Mouse (Mus musculus) monocyte, adult 5-6 weeks (primary cell): ENCODE results near the gene Pkn1. TPM values are rescaled to one million over a fixed set of nuclear protein-coding genes. Genes with fewer than 3 reads are reported as not detected.
A peak's percentile ranks its signal among the peaks of the same experiment; 100 is the strongest.

Source experiments
- ATAC-seq: fragments of 153-309, 156-312 bp; replicated peaks from 2 replicates; pipeline ENCODE4 v1.8.0; 2017; ENCODE audit warnings: mild to moderate bottlenecking; ENCODE audit not compliant: low TSS enrichment, insufficient number of reproducible peaks, severe bottlenecking, poor library complexity, low FRiP score
- total RNA-seq: library from RNA; stranded (forward); fragments of 200-1000, 200-491, 200-594 nt; gene quantifications from 3 replicates; pipeline ENCODE4 v1.2.3, GENCODE M21; 2017

The Pkn1 gene
- total RNA-seq, 1 experiment from 2014 or later = 159 TPM

DNA sequence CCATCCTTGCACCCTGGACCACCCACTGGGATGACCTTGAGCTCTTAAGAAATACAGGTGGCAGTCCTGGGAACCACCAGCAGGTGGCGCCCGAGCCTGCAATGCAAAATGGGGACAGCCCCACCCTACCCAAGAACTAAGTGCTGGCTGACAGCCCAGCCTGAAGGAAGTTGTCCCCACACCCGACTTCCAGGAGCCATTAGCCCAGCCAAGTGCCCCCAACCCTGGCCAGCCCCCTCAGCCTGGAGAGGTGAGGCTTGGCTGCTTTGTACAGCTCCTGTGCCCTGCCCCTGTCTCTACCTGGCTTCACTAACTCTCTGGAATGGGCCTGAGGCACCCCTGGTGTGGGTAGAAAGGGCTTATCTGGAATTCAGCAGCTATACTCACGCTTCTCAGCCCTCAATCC is 36.6 kb downstream of the Pkn1 start:
- peak; percentile 65 for ATAC-seq

DNA sequence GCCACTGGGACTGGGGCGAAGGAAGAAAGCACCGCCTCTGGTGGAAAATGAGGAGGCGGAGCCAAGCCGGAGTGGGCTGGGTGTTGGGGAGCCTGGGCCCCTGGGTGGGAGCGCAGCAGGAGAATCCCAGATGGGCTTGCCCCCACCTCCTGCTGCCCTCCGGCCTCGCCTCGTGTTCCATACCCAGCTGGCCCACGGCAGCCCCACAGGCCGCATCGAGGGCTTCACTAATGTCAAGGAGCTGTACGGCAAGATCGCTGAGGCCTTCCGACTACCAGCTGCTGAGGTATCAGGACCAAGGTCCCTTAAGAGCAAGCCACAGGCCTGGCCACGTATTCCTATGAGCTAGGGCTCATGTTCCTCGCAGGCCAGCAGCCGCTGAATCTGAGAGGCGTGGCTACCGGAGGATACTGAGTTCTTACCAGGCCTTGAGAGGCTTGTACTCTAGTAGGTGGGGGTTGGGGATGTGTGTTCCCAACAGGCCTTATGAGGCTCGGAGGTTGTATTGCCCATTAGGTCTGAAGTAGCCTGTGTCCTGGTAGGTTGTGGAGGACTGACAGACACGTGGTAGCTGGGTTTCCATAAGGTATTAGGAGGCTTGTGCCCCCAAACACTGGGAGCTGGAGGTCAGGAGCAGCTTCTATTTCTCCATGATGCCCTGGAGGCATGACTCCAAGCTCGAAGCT is 37.8 kb downstream of the Pkn1 start:
- ATAC-seq = no peak

DNA sequence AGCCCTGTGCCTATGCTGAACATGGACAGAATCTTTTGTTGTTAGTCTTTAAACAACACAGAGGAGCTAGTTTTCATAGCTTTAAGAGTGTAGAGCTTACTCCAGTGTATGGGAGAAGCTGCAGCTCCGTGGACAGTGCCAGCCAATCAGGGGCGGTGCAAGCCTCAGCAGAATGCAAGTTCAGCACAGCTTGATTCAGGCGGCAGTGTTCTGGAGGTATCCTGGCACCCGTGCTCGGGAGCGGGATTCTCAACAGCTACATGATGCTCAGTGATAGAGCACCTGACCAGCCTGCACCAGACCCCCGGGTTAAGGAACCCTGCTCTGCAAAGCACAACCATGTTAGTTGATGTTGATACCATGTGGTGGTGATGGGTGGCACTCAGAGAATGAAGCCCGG is 38.4 kb downstream of the Pkn1 start:
- no peak for ATAC-seq

- ATAC-seq = no peak
These were observed 42.3 kb downstream of the Pkn1 start for GRCm38 (mm10) chr8:83656484-83657246.

DNA sequence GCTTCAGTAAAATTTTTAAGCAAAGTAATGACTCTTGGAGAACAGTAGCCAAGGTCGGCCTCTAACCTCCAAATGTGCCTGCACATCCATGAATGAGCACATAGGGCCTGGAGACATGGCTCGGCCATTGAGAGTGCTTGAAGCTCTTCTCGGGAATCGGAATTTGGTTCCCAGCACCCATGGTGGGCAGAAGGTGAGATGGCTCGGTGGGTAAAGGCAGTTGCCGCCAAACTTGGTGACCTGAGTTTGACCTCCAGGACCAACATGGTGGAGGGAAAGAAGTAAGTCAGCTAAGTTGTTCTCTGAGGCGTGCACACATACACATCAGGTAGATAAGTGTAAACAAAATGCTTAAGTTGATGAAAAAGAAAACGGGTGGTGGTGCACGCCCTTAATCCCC is 42.9 kb downstream of the Pkn1 start:
- no peak for ATAC-seq

DNA sequence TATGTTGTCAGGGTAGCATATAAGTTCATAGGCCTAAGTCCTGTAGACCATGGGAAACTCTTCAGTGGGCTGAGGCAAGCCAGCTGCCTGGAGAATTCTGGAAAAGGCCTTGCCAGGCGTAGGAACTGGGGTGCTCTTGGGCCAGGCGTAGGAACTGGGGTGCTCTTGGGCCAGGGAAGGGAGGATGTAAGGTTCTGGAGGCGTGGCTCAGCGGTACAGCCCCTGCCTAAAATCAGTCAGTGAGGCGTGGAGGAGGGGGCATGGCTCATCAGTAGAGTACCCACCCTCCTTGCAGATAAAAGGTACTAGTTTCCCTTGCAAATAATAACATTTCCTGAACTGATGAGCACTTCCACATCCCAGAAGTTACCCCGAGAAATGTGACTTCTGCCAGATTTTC is 44.3 kb downstream of the Pkn1 start:
- ATAC-seq = no peak

DNA sequence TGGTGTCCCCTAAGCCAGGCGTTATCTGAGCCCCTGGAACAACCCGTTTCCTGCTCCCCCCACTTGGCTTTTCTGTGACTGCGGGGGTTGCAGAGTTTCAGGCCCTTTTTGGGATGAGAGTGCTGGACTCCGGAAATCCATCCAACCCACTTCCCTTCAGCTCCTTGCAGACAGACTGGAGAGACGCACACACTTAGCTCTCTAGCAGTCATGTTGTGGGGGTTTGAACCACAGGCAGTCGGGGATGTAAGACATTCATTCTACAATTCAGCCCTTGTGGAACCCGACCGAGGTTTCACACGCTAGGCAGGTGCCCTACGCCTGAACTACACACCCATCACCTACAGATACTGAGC is 45.3 kb downstream of the Pkn1 start:
- ATAC-seq = no peak

DNA sequence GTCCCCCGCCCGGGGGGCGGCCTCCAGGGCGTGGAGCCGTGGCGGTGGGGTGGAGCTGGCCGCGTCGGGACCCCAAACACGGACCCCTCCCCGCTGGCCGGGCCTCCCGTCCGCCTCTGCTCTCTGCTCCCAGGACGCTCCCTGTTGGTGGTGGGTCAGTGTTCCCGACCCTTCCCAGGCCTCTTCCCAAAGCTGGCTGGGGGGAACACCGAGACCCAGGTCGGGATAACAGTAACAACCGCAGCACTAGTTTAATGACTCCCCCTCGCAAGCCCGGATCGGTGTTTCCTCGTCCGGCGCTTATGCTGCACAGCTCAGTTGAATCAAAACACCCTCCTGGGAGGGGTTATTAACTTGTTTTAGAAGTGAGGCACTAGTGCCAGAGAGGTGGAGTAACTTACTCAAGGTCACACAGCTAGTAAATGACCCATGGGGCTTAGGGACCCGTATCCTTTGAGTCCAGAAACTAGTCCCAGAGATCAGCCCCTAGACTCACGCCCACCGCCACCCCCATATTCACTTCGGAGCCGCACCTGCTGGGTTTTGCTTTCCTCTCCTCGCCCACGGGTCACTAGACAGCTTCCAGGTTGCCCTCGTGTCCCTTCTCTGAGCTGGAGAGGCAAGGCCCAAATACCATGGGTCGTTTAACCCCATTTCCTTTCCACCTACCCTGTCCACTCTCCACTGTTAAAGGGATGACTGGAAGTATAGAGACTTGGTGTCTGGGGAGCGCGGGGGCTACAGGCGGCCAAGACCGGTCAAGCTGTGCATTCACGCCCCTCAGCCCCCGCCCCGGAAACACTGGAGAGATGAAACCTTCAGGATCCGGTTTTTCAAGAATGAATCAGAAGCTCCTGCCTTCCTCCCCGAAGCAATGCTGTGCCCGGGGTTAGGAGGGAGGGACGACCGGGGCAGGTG is 46.0 kb downstream of the Pkn1 start:
- no peak for ATAC-seq

DNA sequence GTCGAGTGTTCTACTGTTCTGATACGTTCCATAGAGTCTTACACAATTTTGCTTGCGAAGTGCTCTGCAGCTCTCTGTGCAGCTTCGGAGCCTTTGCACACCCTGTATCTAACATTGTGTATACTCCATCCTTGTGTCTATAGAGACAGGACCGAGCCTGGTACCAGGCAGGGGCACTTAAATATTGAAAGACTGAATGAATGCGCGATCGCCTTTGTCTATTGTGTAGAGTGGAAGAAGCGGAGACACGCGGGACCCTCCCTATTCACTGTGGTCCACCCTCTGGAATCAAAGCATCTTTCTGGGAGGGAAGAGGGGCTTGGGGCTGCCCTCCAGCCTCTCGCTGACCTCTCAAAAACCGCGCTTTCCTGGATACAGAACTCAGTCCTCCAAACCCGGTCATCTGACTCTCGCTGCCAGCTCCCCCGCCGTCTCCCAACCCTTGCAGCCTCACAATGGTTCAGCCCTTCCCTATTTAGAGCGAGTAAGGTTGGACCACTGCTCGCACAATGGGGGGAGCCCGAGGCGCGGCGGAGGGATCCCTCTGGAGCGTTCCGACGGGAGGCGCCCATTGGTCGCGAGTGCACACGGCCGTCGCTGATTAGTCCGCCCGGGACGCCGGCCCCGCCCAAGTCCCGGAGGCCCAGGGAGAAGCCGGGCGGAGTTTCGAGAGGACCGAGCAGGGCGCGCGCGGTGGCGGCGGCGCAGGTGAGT is 46.8 kb downstream of the Pkn1 start, which contains the start of gene Gipc1:
Gene Gipc1, plus strand, starts transcription at position 648 of the 714 bp plus-strand sequence.
- ATAC-seq = peak; percentile 96

DNA sequence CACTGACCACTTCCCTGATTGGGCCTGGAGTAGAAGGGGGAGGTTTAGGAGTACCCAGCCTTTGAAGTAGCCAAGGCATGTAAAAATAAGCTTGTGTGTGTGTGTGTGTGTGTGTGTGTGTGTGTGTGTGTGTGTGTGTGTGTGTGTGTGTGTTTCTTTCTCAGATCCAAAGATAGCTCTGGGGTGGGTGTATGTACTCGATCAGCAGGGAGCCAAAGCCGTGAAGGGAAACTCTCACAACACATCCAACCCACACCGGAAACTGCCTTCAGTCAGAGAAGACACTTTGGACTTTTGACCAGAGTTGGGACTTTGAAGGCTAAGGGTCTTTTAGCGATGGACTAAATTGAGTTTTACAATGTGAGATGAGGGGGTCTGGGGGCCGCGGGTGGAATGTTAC is 49.3 kb downstream of the Pkn1 start:
- ATAC-seq = no peak

DNA sequence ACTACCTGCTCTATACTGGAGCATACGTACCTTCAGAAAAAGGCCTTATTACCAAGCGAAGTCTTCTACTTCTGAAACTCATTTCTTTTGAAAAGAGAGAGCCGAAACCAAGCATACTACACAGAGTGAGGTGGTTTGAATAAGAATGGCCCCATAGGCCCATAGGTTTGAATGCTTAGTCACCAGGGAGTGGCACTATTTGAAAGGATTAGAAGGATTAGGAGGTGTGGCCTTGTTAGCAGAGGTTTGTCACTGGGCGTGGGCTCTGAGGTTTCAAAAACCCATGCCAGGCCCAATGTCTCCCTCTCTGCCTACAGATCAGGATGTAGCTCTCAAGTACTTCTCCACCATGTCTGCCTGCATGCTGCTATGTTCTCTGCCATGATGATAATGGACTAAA is 50.9 kb downstream of the Pkn1 start:
- ATAC-seq = no peak

DNA sequence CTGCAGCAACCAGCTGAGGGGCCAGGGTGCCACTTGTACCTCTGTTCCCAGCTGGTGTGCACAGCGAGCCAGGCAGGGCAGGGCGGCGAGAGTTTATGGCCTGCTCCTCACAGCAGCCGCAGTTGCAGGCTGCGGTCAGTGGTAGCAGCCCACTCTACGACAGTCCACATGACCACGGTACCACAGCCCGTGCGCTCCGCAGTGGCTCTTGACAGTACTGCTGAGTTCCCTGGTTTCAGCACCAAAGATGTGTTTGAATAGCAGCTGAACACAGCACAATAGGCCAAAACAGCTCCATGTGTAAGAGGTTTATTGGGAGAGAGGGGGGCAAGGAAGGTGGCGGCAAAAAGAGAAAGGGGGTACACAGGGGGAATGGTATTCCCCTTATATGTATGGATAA is 51.5 kb downstream of the Pkn1 start:
- ATAC-seq = no peak

DNA sequence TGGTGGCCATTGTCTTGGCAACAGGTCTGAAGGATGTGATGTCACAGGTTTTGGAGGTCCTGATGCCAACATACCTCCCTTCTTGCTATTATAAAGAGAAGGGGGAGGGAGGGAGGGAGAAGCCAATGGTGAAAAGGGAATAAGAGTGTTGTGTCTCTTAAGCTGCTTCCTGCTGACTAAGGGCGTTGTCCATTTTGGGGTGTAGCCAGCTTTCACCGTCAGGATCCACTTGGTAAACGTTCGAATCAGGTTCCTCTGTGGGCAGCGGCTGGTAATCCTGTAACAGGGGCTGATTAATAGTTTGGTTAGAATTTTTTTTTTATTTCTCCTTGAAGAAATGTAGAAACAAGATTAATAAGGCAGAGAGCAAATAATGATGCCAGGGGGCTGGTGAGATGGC is 59.3 kb downstream of the Pkn1 start:
- ATAC-seq = no peak

DNA sequence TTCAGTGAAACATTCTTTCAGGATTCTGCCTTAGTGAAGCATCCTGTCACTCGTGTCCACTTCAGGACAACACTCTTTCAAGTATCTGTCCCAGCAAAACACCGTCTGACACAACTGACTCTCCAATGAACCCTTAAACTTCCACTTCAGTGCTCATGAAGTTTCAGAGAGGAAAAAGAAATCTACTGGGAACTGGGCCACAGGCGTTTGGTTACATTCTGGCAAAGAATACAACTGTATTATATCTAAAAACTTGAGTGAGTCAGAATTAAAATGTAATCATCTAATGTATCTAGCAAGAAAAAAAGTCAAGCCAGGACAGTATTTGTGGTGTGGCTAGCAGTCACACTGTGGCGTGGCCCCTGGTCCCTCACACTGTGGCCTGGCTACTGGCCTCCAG is 60.1 kb downstream of the Pkn1 start:
- ATAC-seq = no peak

DNA sequence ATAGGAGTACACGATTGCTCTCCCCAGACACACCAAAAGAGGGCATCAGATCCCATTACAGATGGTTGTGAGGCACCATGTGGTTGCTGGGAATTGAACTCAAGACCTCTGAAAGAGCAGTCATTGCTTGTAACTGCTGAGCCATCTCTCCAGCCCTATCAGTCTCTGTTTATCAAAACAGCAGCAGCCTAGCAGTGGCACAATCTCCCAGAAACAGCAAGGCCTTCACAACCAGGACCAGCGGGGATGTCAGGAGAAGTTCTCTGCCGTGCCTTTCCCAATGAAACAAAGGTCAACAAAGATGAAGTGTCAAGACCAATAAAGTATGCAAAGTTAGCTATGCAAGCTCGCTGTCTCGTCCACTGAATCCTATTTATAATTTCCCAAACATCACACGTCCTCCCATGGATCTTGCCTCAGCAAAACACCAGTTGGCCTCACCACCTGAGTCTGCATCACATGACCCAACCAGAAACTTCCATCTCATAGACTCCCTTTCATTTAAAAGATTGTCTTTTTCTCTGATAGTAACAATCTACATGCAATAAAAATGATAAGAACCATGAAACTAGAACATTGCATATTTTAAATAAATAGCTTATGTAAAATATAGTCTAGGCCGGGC is 66.8 kb downstream of the Pkn1 start:
- no peak for ATAC-seq

DNA sequence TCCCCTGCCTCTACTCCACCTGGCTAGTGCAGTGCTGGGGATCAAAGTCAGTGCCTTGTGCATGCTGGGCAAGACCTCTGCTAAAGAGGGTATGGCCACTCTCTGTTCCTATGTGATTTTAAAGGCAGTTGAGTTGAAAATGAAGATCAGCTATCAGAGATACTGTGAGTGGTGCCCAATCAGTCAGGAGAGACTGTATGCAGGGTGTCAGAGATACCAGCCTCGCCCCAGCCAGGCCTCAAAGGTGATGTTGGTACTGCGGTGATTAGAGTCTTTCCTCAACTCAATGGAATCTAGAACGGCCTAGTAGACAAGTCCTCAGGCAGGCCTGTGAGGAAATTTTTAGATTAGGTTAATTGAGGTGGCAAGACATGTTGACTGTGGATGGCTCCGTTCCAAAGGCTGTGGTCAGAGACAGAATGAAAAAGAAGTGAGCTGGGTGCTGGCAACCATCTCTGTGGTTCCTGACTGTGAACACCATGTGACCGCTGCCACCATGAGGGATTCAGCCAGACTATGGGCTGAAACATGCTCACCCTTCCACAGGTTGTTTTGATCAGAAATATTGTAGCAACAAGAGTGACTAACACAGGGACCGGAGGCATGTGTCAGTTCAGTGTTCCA is 73.2 kb downstream of the Pkn1 start:
- ATAC-seq = no peak

- ATAC-seq = no peak
These were observed 74.2 kb downstream of the Pkn1 start for GRCm38 (mm10) chr8:83624739-83625138.

- ATAC-seq = no peak
These were observed 75.4 kb downstream of the Pkn1 start for GRCm38 (mm10) chr8:83623549-83623948.
